Mouse (Mus musculus) cerebellum, adult 2 months (tissue): ENCODE measurements around the gene Ak7. TPM values are rescaled to one million over a fixed set of nuclear protein-coding genes. Genes with fewer than 3 reads are reported as not detected.

ENCODE experiments used
- DNase-seq, 2 experiments: peaks; one replicate each; pipeline ENCODE4 v3.0.0; 2021
- H3K27ac ChIP-seq: fragments of 200-500 bp; 2 replicates; pipeline ENCODE4 v1.5.1; 2012; ENCODE audit warnings: low read length, control low read depth, inconsistent platforms; ENCODE audit not compliant: insufficient read depth
- H3K27me3 ChIP-seq: fragments of 200-500 bp; 2 replicates; pipeline ENCODE4 v1.6.1; 2012; ENCODE audit warnings: inconsistent platforms, mild to moderate bottlenecking, low read length, moderate library complexity; ENCODE audit not compliant: control insufficient read depth, insufficient read depth
- H3K4me1 ChIP-seq: fragments of 200-500 bp; 2 replicates; pipeline ENCODE4 v1.6.1; 2011; ENCODE audit warnings: low read length; ENCODE audit not compliant: control insufficient read depth, insufficient read depth
- H3K4me3 ChIP-seq: fragments of 200-500 bp; replicated peaks from 2 replicates; pipeline ENCODE3; 2011; ENCODE audit warnings: mild to moderate bottlenecking, low read depth, low read length, control low read depth; ENCODE audit not compliant: insufficient read depth
- CTCF ChIP-seq: fragments of 200-500 bp; IDR thresholded peaks from 2 replicates; pipeline ENCODE4 v1.5.1; 2011; ENCODE audit warnings: low read depth, mild to moderate bottlenecking, control low read depth, low read length, moderate library complexity, borderline replicate concordance; ENCODE audit not compliant: insufficient read depth
- POLR2A ChIP-seq: fragments of 200-500 bp; IDR thresholded peaks from 2 replicates; pipeline ENCODE4 v1.6.1; 2011; ENCODE audit warnings: low read length, control low read depth, borderline replicate concordance; ENCODE audit not compliant: insufficient read depth
- WGBS: fragments of 180-500 bp; shearing (Covaris S2); methylation state at CpG from one replicate; pipeline ENCODE4 v1.1.7; 2018; 5-methylcytosine and 5-hydroxymethylcytosine counted together
- polyA plus RNA-seq: library from polyadenylated mRNA; depleted of rRNA; stranded (reverse); fragments of >200 nt; gene quantifications from 2 replicates; pipeline ENCODE4 v1.2.3, GENCODE M21; 2012; rRNA removed

Gene Ak7
- polyA plus RNA-seq: 1.3 and 2.2 TPM in 2 replicates

GRCm38 (mm10) chr12:105705799-105706487 is at the start of gene Ak7:
TSS of gene Ak7 (plus strand) at chr12:105705976.
- Histone ChIP-seq H3K27ac (no peak within 1 kb of the TSS), H3K4me1 (no peaks in the 10 kb centered on the region), H3K27me3 (no peaks in the 10 kb centered on the region), H3K4me3 (no peak within 1 kb of the TSS)
- WGBS: 19% methylated on average over 22 of the region's 22 CpGs
- no peak for TF ChIP-seq POLR2A
- DNase-seq: no peak

GRCm38 (mm10) chr12:105676274-105676673 is 29.5 kb upstream of the Ak7 start:
- no peaks in the 10 kb centered on the region for H3K4me1 ChIP-seq
- no peak for DNase-seq
- no peak overlapping the region for H3K4me3 ChIP-seq
- no peaks in the 10 kb centered on the region for H3K27me3 ChIP-seq
- H3K27ac ChIP-seq: no peak overlapping the region
- no peak for TF ChIP-seq CTCF
- TF ChIP-seq POLR2A: no peak
- 92% methylated on average over 8 of the region's 8 CpGs for WGBS

- WGBS: 88% methylated on average over 7 of the region's 7 CpGs
- DNase-seq: no peak
- no peak overlapping the region for H3K4me3 ChIP-seq
- H3K4me1 ChIP-seq: no peaks in the 10 kb centered on the region
- TF ChIP-seq CTCF (no peak), POLR2A (no peak)
- no peaks in the 10 kb centered on the region for H3K27me3 ChIP-seq
- H3K27ac ChIP-seq: no peak overlapping the region
Measured at GRCm38 (mm10) chr12:105678211-105678610, 27.6 kb upstream of the Ak7 start.

- no peak for DNase-seq
Measured at GRCm38 (mm10) chr12:105678762-105679161, 27.0 kb upstream of the Ak7 start.

GRCm38 (mm10) chr12:105683933-105684901 is 21.6 kb upstream of the Ak7 start, which contains the start of gene Gskip:
TSS of gene Gskip (plus strand) at chr12:105684829.
- TF ChIP-seq POLR2A (no peak), CTCF (no peak)
- 1% methylated on average over 41 of the region's 41 CpGs for WGBS
- H3K4me3 ChIP-seq: peak within 1 kb of the TSS; percentile 79
- DNase-seq: peak; percentile 49 to 67
- no peaks in the 10 kb centered on the region for H3K27me3 ChIP-seq
- peaks cover 3% of the 10 kb centered on the region for H3K4me1 ChIP-seq
- H3K27ac ChIP-seq: peak within 1 kb of the TSS; percentile 82

More at GRCm38 (mm10) chr12:105678762-105679161, 27.0 kb upstream of the Ak7 start:
- Histone ChIP-seq H3K4me1 (no peaks in the 10 kb centered on the region), H3K27me3 (no peaks in the 10 kb centered on the region), H3K27ac (no peak overlapping the region), H3K4me3 (no peak overlapping the region)
- no peak for TF ChIP-seq CTCF
- TF ChIP-seq POLR2A: no peak
- 97% methylated on average over 3 of the region's 3 CpGs for WGBS

GRCm38 (mm10) chr12:105685001-105685691 is 20.6 kb upstream of the Ak7 start, which contains the start of gene Atg2b:
TSS of gene Atg2b (minus strand) at chr12:105685211.
- Histone ChIP-seq H3K27ac (peak within 1 kb of the TSS; percentile 82), H3K4me3 (peak within 1 kb of the TSS; percentile 79), H3K27me3 (no peaks in the 10 kb centered on the region), H3K4me1 (peaks cover 3% of the 10 kb centered on the region)
- DNase-seq: peak; percentile 97 to 98
- under 1% methylated on average over 73 of the region's 73 CpGs for WGBS
- TF ChIP-seq CTCF (no peak), POLR2A (peak; percentile 82)

GRCm38 (mm10) chr12:105686791-105687190 is 19.0 kb upstream of the Ak7 start:
- 92% methylated on average over 3 of the region's 3 CpGs for WGBS
- Histone ChIP-seq H3K27me3 (no peaks in the 10 kb centered on the region), H3K4me1 (peaks cover 3% of the 10 kb centered on the region), H3K4me3 (no peak overlapping the region), H3K27ac (no peak overlapping the region)
- no peak for DNase-seq
- TF ChIP-seq POLR2A (no peak), CTCF (no peak)
